Mouse (Mus musculus): Measurements from ENCODE around the gene 1700061G19Rik. TPM values are rescaled to one million over a fixed set of nuclear protein-coding genes. Genes with fewer than 3 reads are reported as not detected.

1700061G19Rik gene
- polyA plus RNA-seq (2014; fragmentation: Illumina TruSeq; extraction: RNeasy Lipid Tissue Mini Kit (QIAGEN cat#74804); ENCODE audit: low read depth, low replicate concordance), result 1.8 TPM

GRCm38 (mm10) chr17:56874936-56875651, at the start of gene 1700061G19Rik:
1700061G19Rik (plus strand) TSS chr17:56875477.

GRCm38 (mm10) chr17:56830411-56831110, 44.7 kb upstream of the 1700061G19Rik start, which contains the start of gene Rfx2:
Rfx2 (minus strand) TSS chr17:56831013.

GRCm38 (mm10) chr17:56874237-56874636, 1.0 kb upstream of the 1700061G19Rik start, which contains the start of gene Acsbg2:
Acsbg2 (minus strand) TSS chr17:56874447.

DNA sequence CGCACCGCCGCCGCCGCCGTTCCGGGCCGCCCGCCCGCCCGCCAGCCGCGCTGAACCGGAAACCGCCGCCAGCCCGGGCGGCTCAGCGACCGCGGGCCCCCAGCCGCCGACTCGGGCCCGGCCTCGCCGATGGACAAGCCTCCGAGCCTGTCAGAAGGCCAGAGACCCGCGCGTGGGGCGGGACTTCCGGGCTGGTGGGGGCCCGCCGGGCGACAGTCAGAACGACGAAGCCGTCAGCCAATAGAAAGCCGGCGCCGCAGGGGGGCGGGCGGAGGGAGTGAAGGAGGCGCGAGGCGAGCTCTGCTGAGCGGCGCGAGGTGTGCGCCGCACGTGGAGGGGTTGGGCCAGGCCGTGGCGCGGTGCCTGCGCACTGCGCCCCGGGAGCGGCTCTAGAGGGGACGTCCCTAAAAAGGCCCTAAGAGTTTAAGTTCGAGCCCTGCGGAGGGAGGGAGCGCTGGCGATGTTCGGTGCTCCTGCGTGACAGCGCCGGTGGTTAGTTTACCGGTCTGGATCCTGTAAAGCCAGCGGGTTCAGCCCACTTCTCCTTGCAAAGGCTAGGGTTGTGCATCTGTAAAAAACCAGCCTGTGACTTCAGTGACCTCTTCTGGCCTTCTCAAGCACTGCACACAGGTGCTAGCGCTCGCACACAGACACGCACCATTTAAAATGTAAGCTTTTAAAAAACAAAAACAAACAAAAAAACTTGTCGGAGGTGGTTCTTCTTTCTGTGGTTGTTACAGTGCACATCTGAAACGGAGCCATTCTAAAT, 60.3 kb downstream of the 1700061G19Rik start, which contains the start of gene Mllt1:
TSS of gene Mllt1 (minus strand) at position 53 of the 769 bp plus-strand sequence.

Other genes starting within 250 kb of the 1700061G19Rik start
- gene Lonp1, start 248.6 kb upstream of the 1700061G19Rik start, polyA plus RNA-seq (2014; fragmentation: Illumina TruSeq; extraction: RNeasy Lipid Tissue Mini Kit (QIAGEN cat#74804); ENCODE audit: low read depth, low replicate concordance), result 60.5 TPM
- 3.6 TPM for gene Catsperd, start 247.3 kb upstream of the 1700061G19Rik start, polyA plus RNA-seq (2014; fragmentation: Illumina TruSeq; extraction: RNeasy Lipid Tissue Mini Kit (QIAGEN cat#74804); ENCODE audit: low read depth, low replicate concordance)
- 42.4 TPM for gene Ranbp3, start 202.2 kb upstream of the 1700061G19Rik start, polyA plus RNA-seq (2014; fragmentation: Illumina TruSeq; extraction: RNeasy Lipid Tissue Mini Kit (QIAGEN cat#74804); ENCODE audit: low read depth, low replicate concordance)
- gene Ndufa11, start 157.7 kb upstream of the 1700061G19Rik start, polyA plus RNA-seq (2014; fragmentation: Illumina TruSeq; extraction: RNeasy Lipid Tissue Mini Kit (QIAGEN cat#74804); ENCODE audit: low read depth, low replicate concordance), result 224 TPM
- 43.1 TPM for gene Vmac, start 157.5 kb upstream of the 1700061G19Rik start, polyA plus RNA-seq (2014; fragmentation: Illumina TruSeq; extraction: RNeasy Lipid Tissue Mini Kit (QIAGEN cat#74804); ENCODE audit: low read depth, low replicate concordance)
- 3.1 TPM for gene Nrtn, start 117.9 kb upstream of the 1700061G19Rik start, polyA plus RNA-seq (2014; fragmentation: Illumina TruSeq; extraction: RNeasy Lipid Tissue Mini Kit (QIAGEN cat#74804); ENCODE audit: low read depth, low replicate concordance)
- gene Dus3l, start 110.7 kb upstream of the 1700061G19Rik start, polyA plus RNA-seq (2014; fragmentation: Illumina TruSeq; extraction: RNeasy Lipid Tissue Mini Kit (QIAGEN cat#74804); ENCODE audit: low read depth, low replicate concordance), result 27.7 TPM
- 3.3 TPM for gene Prr22, start 105.2 kb upstream of the 1700061G19Rik start, polyA plus RNA-seq (2014; fragmentation: Illumina TruSeq; extraction: RNeasy Lipid Tissue Mini Kit (QIAGEN cat#74804); ENCODE audit: low read depth, low replicate concordance)
- gene Rfx2, start 44.5 kb upstream of the 1700061G19Rik start, polyA plus RNA-seq (2014; fragmentation: Illumina TruSeq; extraction: RNeasy Lipid Tissue Mini Kit (QIAGEN cat#74804); ENCODE audit: low read depth, low replicate concordance), result 12.6 TPM
- gene Acsbg2, start 1.0 kb upstream of the 1700061G19Rik start, polyA plus RNA-seq (2014; fragmentation: Illumina TruSeq; extraction: RNeasy Lipid Tissue Mini Kit (QIAGEN cat#74804); ENCODE audit: low read depth, low replicate concordance), result 4.8 TPM
- gene Mllt1, start 59.9 kb downstream of the 1700061G19Rik start, polyA plus RNA-seq (2014; fragmentation: Illumina TruSeq; extraction: RNeasy Lipid Tissue Mini Kit (QIAGEN cat#74804); ENCODE audit: low read depth, low replicate concordance), result 23.0 TPM
- gene Acer1, start 106.6 kb downstream of the 1700061G19Rik start, polyA plus RNA-seq (2014; fragmentation: Illumina TruSeq; extraction: RNeasy Lipid Tissue Mini Kit (QIAGEN cat#74804); ENCODE audit: low read depth, low replicate concordance), result not detected
- gene Clpp, start 114.8 kb downstream of the 1700061G19Rik start, polyA plus RNA-seq (2014; fragmentation: Illumina TruSeq; extraction: RNeasy Lipid Tissue Mini Kit (QIAGEN cat#74804); ENCODE audit: low read depth, low replicate concordance), result 74.2 TPM
- 21.7 TPM for gene Alkbh7, start 121.9 kb downstream of the 1700061G19Rik start, polyA plus RNA-seq (2014; fragmentation: Illumina TruSeq; extraction: RNeasy Lipid Tissue Mini Kit (QIAGEN cat#74804); ENCODE audit: low read depth, low replicate concordance)
- not detected for gene Pspn, start 124.5 kb downstream of the 1700061G19Rik start, polyA plus RNA-seq (2014; fragmentation: Illumina TruSeq; extraction: RNeasy Lipid Tissue Mini Kit (QIAGEN cat#74804); ENCODE audit: low read depth, low replicate concordance)
- gene Gtf2f1, start 135.8 kb downstream of the 1700061G19Rik start, polyA plus RNA-seq (2014; fragmentation: Illumina TruSeq; extraction: RNeasy Lipid Tissue Mini Kit (QIAGEN cat#74804); ENCODE audit: low read depth, low replicate concordance), result 54.6 TPM
- gene Gm17949, start 136.0 kb downstream of the 1700061G19Rik start, polyA plus RNA-seq (2014; fragmentation: Illumina TruSeq; extraction: RNeasy Lipid Tissue Mini Kit (QIAGEN cat#74804); ENCODE audit: low read depth, low replicate concordance), result 0.53 TPM
- gene Khsrp, start 156.0 kb downstream of the 1700061G19Rik start, polyA plus RNA-seq (2014; fragmentation: Illumina TruSeq; extraction: RNeasy Lipid Tissue Mini Kit (QIAGEN cat#74804); ENCODE audit: low read depth, low replicate concordance), result 48.9 TPM
- 0.43 TPM for gene Slc25a41, start 166.2 kb downstream of the 1700061G19Rik start, polyA plus RNA-seq (2014; fragmentation: Illumina TruSeq; extraction: RNeasy Lipid Tissue Mini Kit (QIAGEN cat#74804); ENCODE audit: low read depth, low replicate concordance)
- gene Crb3, start 183.6 kb downstream of the 1700061G19Rik start, polyA plus RNA-seq (2014; fragmentation: Illumina TruSeq; extraction: RNeasy Lipid Tissue Mini Kit (QIAGEN cat#74804); ENCODE audit: low read depth, low replicate concordance), result 30.2 TPM
- gene Slc25a23, start 184.4 kb downstream of the 1700061G19Rik start, polyA plus RNA-seq (2014; fragmentation: Illumina TruSeq; extraction: RNeasy Lipid Tissue Mini Kit (QIAGEN cat#74804); ENCODE audit: low read depth, low replicate concordance), result 57.3 TPM
- gene Dennd1c, start 203.0 kb downstream of the 1700061G19Rik start, polyA plus RNA-seq (2014; fragmentation: Illumina TruSeq; extraction: RNeasy Lipid Tissue Mini Kit (QIAGEN cat#74804); ENCODE audit: low read depth, low replicate concordance), result 4.7 TPM
- 2.8 TPM for gene Tubb4a, start 212.3 kb downstream of the 1700061G19Rik start, polyA plus RNA-seq (2014; fragmentation: Illumina TruSeq; extraction: RNeasy Lipid Tissue Mini Kit (QIAGEN cat#74804); ENCODE audit: low read depth, low replicate concordance)
- not detected for gene Tnfsf9, start 229.8 kb downstream of the 1700061G19Rik start, polyA plus RNA-seq (2014; fragmentation: Illumina TruSeq; extraction: RNeasy Lipid Tissue Mini Kit (QIAGEN cat#74804); ENCODE audit: low read depth, low replicate concordance)